Mouse (Mus musculus) layer of hippocampus, adult 9-10 months (tissue): ENCODE measurements around the gene Wdr45.
A peak's percentile ranks its signal among the peaks of the same experiment; 100 is the strongest.
"Not testable (repeated sequence)": the region's sequence is repeated elsewhere in the genome, so short reads cannot be mapped to it uniquely, and the experiment has no call there.

Experiments used
- DNase-seq: peaks from one replicate; pipeline ENCODE4 v3.0.0; 2022; ENCODE audit warnings: low spot score

Gene Wdr45

DNA sequence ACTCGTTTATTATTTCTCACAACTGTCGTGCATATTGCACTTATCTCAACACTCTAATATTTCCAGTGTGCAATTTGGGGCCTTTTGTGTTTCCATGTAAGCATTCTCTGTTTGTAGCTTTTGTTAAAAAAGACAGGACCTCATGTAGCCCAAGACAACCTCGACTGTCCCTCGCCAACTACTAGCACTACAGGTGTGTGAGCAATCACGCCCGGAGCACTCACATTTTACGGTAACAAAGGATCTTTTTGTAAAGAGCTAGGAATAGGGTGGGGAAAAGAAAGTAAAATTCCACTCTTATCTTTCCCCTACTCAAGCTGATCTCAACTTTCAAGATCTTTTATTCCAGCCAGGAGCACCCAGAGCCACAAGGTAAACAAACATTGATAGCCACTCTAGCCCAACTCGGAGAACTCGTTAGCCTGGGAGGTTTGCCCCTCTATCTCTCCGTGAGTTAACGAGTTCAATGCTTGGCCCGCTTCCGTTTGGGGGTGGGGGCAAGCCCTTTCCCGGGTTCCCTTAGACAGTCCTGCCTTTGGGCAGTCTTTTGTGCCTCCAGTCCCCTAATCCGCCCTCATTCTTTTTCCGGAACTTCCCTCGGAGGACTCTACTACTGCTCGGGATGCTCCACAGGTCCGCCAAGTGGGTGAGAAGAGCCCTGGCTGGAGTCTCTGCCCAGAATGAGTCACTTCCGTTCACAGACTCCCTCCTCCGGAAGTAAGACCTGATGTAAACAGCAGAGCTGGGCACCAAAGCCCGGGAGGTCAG, 7.6 kb downstream of the Wdr45 start, which contains the start of gene Gm45208:
TSS of gene Gm45208 (plus strand) at position 732 of the 768 bp plus-strand sequence.
- peak; percentile 50 for DNase-seq

DNA sequence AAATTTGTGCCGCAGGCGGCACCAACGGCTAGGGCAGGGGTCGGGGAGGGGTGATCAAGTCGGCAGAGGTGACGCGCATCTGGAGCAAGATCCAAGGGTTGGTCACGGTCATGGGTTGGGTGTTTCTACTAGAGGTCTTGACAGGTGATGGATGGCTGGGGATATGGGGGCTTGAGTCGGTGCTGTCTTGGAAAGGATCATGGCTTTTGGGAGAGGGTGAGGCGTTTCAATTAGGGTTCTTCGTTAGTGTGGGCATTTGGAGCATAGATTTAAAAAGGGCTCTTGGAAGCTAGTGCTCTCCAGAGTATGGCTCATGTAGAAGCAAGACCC, 8.1 kb downstream of the Wdr45 start:
- DNase-seq = no peak

DNA sequence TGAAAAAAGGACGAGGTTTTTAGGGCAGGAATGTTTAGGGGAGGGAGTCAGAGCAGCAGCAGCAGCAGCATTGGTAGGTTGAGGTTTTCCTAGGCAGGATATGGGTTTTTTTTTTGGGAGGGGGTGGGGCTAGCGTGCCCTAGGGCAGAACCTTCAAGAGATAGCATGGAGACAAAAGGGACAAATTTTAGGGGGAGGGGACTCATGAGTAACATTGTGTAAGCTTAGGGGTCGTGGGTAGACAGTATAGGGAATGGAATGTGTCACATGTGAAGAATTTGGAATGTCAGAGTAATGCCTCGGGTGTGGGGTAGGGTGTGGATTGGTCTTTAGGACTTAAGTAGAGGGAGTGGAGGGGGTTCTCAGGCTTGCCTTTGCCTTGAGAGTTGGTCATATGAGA, 8.6 kb downstream of the Wdr45 start:
- no peak for DNase-seq

DNA sequence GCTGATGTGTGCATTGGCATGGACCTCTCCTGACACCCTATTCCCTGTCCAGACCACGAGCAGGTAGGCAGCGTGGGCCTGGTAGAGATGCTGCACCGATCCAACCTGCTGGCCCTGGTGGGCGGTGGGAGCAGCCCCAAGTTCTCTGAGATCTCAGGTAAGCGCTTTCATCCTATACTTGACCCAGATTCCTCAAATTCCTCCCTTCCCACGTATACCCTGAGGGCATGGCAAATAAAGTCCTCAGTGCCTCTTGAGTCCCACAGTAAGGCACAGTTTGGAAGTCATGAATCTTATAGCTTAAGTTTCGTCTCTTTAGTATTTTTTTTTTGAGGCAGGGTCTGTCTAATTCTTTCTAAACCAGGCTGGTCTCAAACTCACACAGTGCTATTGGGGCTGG, 10.0 kb downstream of the Wdr45 start:
- no peak for DNase-seq

DNA sequence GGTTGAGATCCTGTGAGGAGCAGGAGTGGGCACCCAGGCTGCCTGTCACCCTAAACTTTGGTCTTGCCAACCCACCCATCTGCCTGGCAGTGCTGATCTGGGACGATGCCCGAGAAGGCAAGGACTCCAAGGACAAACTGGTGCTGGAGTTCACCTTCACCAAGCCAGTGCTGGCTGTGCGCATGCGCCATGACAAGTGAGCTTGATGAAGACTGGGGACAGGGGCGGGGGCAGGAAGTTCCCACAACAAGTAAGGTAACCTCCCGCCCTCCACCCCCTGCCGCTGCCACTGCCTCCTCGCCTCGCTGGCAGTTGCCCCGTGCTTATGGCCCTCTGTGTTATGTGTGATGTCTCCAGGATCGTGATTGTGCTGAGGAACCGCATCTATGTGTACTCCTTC, 11.7 kb downstream of the Wdr45 start:
- DNase-seq = no peak

DNA sequence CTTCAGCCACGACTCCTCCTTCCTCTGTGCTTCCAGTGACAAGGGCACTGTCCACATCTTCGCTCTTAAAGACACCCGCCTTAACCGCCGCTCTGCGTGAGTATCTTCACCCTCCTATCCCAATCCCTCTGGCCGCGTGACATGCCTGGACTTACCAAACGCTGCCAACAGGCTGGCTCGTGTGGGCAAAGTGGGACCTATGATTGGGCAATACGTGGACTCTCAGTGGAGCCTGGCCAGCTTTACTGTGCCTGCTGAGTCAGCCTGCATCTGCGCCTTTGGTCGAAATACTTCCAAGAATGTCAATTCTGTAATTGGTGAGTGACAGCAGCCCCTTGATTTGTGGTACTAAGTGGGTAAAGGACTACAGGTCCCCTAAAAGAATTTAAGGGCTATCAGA, 13.0 kb downstream of the Wdr45 start:
- no peak for DNase-seq

DNA sequence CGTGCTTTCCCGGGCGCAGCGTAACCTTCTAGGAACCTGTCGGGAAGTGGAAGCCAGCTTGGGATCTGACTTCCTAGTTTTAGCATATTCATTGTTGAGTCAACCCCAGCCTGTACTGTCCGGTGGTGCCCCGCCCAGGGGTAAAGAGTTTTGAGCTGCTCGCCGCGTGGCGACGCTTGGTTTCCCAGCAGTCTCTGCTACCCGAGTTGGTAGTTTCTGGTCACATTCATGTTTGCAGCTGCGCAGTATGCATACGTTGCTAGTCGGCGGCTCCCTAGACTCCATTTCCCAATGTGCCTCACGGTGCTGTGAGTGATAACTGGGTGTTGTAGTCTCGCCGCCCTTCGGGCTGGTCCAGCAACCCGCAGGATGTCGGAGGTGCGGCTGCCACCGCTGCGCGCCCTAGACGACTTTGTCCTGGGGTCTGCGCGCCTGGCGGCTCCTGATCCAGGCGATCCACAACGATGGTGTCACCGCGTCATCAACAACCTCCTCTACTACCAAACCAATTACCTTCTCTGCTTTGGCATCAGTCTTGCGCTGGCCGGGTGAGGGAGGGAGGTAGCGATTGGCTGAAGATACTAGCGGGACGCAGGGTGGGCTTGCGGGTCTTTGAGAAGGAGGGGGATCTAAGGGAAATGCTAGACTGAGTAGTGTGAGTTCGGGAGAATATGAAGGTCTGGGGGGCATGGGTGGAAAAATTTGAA, 14.2 kb downstream of the Wdr45 start, which contains the start of gene Praf2:
TSS of gene Praf2 (plus strand) at position 225 of the 707 bp plus-strand sequence.
- peak; percentile 76 for DNase-seq

DNA sequence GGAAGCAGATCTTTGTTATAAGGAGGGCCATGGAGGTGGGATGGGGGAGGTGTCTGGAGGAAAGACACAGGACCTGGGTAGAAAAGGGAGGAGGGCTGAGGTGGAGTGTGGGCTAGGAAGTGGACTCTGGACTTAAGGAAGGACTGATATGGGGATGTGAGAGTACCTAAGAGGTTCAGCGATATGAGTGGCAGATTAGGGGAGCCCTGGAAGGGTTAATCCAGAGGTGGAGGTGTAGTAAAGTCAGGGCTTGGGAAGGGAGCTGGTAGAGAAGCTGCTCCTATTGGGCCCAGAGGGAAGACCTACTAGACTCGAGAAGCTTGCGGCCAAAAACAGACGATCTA, 14.8 kb downstream of the Wdr45 start:
- no peak for DNase-seq

DNA sequence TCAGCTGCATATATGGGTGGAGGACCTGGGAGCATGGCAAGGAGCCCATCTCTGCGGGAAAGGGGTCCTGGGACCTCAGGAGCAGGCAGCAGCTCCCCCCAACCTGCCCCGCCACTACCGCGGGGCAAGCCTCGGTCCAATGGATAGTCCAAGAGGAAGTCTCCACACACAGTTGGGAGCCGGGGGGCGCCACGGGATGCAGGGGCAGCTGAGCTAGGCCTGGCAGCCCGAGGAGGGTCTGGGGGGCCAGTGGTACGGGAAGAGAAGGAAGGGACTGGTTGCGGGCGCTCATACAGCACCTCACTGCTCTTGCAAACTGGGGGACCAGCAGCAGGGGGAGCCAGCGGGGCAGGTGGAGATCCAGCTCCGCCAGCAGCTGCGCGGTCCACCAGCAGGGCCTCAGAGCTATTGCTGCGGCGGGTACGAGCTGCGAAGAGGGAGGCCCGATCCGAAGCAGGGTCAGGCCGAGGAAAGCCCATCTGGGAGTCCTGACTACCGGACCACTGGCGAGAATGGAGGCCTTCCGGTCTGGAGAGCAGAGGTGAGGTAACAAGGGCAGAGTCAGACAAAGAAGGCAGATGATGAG, 19.5 kb downstream of the Wdr45 start:
- no peak for DNase-seq

DNA sequence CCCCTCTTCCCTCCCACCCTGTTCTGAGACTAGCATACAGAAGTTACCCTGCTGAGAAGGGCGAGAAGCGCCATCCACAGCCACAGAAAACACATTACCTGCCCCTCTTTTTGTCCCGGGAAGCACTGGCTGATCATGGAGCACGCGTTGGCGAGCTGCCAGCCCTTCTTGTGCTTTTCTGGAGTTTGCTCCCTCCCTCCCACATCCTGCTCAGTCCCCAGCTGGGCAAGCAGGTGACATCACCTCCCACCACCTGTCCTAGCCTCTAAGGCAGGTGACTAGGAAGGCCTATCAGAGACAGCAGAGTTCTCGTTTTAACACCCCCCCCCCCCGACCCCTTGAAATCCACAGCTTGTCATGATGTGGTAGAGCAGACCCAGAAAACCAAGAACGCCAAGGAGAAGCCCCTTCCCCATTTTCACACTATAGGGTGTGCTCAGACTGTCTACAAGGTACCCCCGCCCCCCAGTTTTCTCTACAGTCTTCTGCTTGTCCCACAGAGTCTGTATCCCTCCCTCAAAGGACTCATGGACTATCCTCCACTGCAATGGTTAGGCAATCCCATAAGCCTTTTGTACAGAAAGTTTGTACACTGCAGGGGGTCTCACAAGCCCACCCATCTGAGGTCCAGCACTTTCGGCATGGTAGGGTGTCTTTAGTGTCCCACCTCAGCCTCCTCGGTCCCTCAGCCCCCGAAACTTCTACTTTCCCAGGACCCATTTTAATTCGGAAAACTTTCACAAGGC, 25.4 kb downstream of the Wdr45 start:
- no peak for DNase-seq

DNA sequence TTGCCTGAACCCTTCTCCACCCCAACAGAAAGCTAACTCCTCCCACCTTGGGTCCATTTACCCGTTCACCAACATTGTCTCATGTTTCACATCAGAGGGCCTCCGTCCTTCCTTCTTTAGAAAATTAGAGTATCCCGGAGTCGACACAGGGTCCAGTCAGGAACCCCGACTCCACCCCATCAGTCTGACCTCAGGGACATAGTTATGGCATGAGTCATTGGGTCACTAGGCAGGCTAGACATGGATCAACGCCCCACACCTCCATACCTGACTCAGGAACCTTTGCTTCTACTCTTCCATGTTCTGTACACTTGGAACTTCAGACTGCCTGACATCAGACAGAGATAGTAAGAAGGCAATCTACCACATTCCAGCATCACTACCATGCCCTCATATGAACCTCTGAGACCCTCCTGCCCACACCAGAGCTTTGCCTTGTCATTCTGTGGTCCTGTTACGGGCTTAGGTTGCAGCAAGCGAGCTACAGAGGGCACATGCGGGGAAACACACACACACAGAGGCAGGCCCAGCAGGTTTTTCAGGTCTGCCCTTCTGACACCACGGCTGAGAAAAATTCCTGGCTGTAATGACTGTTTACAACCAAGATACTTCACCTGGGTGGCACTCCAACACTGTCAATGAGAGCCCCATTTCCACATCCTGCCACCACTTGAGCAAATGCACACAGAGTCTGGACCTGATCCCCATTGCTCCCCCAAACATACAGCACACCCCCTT, 26.1 kb downstream of the Wdr45 start:
- DNase-seq = no peak

DNA sequence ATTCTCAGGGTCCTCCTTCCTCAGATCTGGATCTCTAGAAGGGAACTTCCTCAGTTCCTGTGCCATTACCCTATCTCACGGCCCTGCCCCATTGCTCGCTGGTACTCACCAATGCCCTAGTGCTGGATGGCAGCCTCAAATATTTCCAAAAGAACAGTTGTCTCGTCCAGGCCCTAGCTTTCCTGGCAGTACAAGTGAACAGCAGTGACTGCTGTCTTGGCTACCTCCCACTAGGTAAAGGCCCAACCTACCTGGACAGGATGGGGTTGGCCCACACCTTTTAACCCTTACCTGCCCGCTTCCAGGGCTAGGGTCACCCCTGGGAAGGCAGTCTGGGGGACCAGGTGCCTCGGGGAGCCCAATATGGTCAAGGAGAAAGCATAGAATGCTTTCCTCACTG, 27.0 kb downstream of the Wdr45 start:
- no peak for DNase-seq

DNA sequence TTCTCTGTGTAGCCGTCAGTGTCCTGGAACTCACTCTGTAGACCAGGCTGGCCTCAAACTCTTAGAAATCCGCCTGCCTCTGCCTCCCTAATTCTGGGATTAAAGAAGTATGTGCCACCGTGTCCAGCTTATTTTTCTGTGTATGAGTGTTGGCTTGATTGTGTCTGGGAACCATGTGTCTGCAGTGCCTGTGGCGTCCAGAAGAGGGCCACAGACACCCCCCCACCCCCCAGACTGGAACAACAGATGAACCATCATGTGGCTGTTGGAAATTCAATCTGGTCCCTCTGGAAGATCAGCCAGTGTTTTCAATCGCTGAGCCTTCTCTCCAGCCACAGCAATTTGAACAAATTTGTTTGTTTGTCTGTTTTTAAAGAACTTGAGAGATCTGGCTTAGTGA, 29.3 kb downstream of the Wdr45 start:
- DNase-seq = no peak

DNA sequence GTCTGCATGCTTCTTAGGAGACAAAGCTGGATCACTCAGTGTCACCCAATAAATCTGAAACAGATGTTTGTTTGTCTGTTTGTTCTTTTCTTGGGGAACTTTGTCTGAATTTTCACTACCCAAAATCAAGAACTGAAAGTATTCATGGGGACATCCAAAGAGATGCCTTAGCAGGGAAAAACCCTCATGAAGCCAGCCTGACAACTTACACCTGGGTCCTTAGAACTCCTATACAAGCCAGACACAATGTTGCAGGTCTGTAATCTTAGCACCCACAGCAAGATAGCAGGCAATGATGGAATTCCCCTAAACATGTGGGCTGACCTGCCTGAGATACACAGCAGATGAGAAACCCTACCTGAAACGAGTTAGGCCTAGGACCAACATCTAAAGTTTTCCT, 30.8 kb downstream of the Wdr45 start:
- no peak for DNase-seq

DNA sequence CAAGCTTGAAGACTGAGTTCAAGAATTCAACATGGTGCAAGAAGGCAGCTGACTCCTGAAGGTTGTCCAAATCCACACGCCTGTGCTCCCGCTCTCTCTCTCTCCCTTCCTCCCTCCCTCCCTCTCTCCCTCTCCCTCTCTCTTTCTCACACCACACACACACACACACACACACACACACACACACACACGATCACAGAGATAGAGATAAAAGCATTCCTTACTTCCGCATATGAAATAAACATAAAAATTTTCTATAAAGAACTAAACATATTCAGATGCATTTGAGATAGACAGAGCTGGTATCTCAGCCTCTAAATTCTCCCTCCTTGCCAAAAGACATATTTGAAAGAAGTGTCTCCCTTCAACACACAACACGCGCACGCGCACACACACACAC, 31.3 kb downstream of the Wdr45 start:
- no peak for DNase-seq

DNA sequence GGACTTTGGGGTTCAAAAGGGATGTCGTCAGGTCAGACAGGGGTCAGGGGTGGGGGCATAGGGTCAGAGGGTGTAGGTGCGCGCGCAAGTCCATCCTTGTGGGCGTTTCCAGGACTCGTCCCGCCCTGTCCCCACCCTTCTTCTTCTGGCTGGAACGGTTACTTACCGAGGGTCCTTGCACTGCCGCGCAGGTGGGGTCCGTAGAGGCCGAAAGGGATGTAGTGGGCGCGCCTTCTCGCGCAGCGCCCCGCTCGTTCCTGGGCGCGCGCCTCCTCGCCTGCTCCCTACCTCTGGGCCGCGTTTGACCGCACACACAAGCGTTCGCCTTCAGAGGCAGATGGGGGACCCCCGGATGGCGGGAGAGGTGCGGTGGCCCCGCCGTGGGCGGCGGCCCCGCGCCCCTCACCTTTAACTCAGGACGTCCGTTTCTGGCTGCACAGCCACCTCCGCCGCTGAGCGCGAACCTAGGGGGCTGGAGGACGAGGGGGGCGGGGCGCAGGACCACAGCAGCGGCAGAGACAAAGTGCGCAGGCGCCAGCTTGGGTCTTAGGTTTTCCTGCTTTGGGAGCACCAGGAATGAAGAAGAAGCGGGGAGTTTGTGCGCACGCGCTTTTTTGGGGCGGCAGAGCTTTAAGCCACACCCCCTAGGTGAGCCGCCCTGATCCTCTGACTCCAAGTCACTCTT, 36.4 kb downstream of the Wdr45 start, which contains the start of gene Ccdc120:
TSS of gene Ccdc120 (minus strand) at position 474 of the 685 bp plus-strand sequence.
- DNase-seq = no peak

DNA sequence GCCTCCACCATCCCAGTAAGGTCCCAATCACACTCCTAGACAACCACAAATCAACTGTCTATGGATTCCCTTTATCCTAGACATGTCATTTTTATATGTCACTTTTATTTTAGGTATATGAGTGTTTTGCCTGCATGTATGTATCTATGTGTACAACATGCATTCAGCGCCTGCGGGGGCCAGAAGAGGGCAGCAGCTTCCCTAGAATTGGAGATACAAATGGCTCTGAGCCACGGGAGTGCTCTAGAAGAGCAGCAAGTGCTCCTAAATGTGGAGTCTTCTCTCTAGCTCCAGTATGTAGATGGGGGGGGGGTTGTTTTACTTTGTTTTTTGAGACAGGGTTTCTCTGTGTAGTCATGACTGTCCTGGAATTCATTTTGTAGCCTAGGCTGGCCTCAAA, 39.5 kb downstream of the Wdr45 start:
- not testable (repeated sequence) for DNase-seq

DNA sequence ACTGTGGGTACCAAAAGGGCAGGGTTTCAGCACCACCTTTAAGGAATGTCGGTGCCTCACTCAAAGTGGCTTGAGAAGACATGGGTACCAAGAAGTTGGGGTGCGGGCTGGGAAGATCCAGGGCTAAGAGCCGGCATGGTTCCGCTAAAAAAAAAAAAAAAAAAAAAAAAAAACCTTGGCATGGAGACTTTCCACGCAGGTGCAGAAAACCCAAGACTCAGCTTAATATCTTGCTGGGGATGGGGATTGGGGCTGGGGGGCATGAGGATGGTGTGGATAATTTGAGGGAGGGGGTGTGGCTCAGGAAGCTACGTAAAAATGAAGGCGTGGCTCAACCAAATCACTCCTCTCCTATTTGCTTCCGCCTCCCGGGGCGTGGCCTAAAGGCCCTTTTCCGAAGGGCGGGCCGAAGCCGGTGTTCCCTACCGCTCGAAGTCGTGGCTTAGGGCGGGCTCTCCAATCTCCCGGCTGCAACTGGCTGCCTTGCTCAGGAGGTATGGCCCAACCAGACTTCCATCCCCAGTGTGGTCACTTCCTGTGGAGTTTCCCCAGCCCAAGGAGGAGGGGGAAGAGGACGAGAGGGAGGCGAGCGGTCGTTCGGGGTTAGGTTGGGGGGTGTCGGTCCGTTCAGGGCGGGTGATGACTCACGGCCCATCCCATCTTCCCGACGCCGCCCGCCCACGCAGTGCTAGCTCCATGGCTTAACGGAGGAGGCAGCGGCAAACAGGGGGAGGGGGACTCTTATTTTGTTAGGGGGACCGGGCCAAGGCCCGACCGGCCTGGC, 48.2 kb downstream of the Wdr45 start, which contains the start of gene Tfe3:
TSS of gene Tfe3 (plus strand) at position 424 of the 784 bp plus-strand sequence.
- peak; percentile 56 for DNase-seq

DNA sequence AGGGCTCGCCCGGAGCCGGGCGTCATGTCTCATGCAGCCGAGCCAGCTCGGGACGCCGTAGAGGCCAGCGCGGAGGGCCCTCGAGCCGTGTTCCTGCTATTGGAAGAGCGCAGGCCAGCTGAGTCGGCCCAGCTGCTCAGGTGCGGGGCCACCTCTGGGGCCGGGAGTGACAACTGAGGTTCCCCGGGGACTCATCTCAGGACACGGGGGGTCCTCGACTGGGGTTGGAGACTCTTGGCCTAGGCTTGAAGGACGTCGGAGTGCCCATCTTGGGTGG, 48.7 kb downstream of the Wdr45 start:
- DNase-seq = no peak

DNA sequence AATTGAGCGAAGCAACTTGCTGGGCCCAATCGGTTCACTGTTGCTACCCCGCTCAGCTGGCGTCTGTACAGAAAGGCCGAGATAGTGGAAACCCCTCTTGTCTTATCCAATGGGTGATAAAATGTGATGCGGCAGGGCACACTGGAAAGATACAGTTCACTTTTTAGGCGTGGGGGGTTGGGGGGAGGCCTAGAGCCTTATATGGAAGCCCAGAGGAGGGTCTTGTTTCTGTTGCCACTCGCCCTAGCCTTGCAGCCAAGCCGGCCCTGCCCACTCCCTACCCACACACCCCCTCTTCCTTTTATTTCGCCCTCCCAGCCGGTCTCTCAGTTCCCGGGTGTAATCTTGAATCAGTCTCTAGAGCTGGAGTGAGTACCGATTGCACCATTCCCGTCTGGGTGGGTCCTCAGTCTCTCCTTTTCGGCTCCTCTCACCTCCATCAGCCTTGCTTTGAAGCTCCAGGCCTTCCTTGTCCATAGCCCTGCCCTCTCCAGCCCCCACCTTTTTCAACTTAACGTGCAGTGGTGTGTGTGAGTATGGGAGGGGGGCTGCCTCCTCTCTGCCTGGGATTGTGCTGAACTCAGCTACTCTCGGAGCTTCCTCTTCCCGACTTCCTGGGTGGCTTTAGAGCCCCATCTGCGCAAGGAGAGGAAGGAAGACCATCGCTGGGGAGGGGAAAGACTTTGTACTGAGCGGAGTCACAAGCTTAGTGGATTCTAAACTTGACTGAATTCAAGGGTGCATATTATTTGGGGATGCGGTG, 49.7 kb downstream of the Wdr45 start:
- no peak for DNase-seq
